Mouse (Mus musculus) stomach, embryonic 14.5 days (tissue): ENCODE data around the gene Jtb. TPM values are rescaled to one million over a fixed set of nuclear protein-coding genes. Genes with fewer than 3 reads are reported as not detected.

Source experiments
- ATAC-seq: fragments of 200-750 bp; cut with Nextera tagmentation; 2 replicates; pipeline ENCODE4 v1.8.0; 2017; ENCODE audit warnings: low read depth, moderate TSS enrichment; ENCODE audit not compliant: insufficient number of reproducible peaks, insufficient read depth, low FRiP score
- H3K27ac ChIP-seq: fragments of 300-500 bp; sonication (generic); 2 replicates; pipeline ENCODE4 v1.5.1; 2014; ENCODE audit warnings: mild to moderate bottlenecking, low read length, moderate library complexity, mixed read lengths
- H3K27me3 ChIP-seq: fragments of 300-500 bp; sonication (generic); 2 replicates; pipeline ENCODE4 v1.6.1; 2014; ENCODE audit warnings: low read length, control low read depth, mixed read lengths; ENCODE audit not compliant: control insufficient read depth, insufficient read depth
- H3K36me3 ChIP-seq: fragments of 300-500 bp; sonication (generic); 2 replicates; pipeline ENCODE4 v1.6.1; 2014; ENCODE audit warnings: mild to moderate bottlenecking, control low read depth, low read length, moderate library complexity, mixed read lengths; ENCODE audit not compliant: control insufficient read depth, insufficient read depth
- H3K4me1 ChIP-seq: fragments of 300-500 bp; sonication (generic); 2 replicates; pipeline ENCODE4 v1.6.1; 2014; ENCODE audit warnings: low read length, control low read depth, mixed read lengths; ENCODE audit not compliant: control insufficient read depth, insufficient read depth
- H3K4me2 ChIP-seq: fragments of 300-500 bp; sonication (generic); replicated peaks from 2 replicates; pipeline ENCODE4 v1.6.1; 2014; ENCODE audit warnings: low read depth, low read length, control low read depth
- H3K4me3 ChIP-seq: fragments of 300-500 bp; sonication (generic); 2 replicates; pipeline ENCODE4 v1.5.1; 2014; ENCODE audit warnings: low read depth, low read length, control low read depth
- H3K9ac ChIP-seq: fragments of 300-500 bp; sonication (generic); replicated peaks from 2 replicates; pipeline ENCODE4 v1.6.1; 2014; ENCODE audit warnings: low read depth, mild to moderate bottlenecking, control low read depth, low read length, moderate library complexity, mixed read lengths
- H3K9me3 ChIP-seq: fragments of 300-500 bp; sonication (generic); 2 replicates; pipeline ENCODE4 v1.6.1; 2016; ENCODE audit warnings: low read depth, low read length, control low read depth; ENCODE audit not compliant: control insufficient read depth
- WGBS: fragments of 180-500 bp; shearing (Covaris S2); extraction: QIAGEN DNeasy Blood & Tissue Kit; methylation state at CpG from one replicate; pipeline ENCODE4 v1.1.7; 2014; 5-methylcytosine and 5-hydroxymethylcytosine counted together
- polyA plus RNA-seq: library from polyadenylated mRNA; unstranded; fragments of >200 nt; fragmentation: Nextera tagmentation; extraction: Ambion mirVana; gene quantifications from 2 replicates; pipeline ENCODE4 v1.2.1, GENCODE M21; 2014

Gene Jtb
- polyA plus RNA-seq, 1 experiment from 2014 or later, result 112 TPM

DNA sequence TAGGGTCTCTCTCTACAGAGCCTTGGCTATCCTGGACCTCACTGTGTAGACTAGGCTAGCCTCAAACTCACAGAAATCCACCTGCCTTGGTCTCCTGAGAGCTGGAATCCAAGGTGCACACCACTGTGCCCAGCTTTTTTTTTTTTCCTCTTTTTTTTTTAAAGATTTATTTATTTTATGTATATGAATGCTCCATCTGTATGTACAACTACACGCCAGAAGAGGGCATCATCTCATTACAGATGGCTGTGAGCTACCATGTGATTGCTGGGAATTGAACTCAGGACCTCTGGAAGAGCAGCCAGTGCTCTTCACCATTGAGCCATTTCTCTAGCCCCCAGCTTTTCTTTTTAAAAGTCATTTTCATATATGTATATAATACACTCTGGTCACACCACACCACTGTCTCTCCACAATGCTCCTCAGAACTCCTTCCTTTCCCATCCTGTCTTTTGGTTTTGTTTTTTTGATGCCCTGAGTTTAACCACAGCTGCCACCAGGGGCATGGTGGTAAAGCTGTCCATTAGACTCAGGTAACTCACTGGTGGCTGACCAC is 15.5 kb upstream of the Jtb start:
- no peak overlapping the region for H3K9ac ChIP-seq
- peaks cover 14% of the 10 kb centered on the region; the same call in 1 of the 2 replicates for H3K4me1 ChIP-seq
- H3K36me3 ChIP-seq, result peaks cover 19% of the 10 kb centered on the region
- H3K27me3 ChIP-seq, result no peaks in the 10 kb centered on the region
- no peak overlapping the region for H3K27ac ChIP-seq
- H3K4me2 ChIP-seq, result no peak overlapping the region
- H3K9me3 ChIP-seq, result no peaks in the 10 kb centered on the region
- ATAC-seq, result no peak
- H3K4me3 ChIP-seq, result no peak overlapping the region
- WGBS, result 30% methylated on average over 1 of the region's 1 CpGs

GRCm38 (mm10) chr3:90220088-90220487 is 11.3 kb upstream of the Jtb start:
- peaks cover 13% of the 10 kb centered on the region; the same call in 1 of the 2 replicates for H3K4me1 ChIP-seq
- ATAC-seq, result peak; percentile 35; the same call in 1 of the 2 replicates
- peak overlapping the region; percentile 44 for H3K4me3 ChIP-seq
- no peak overlapping the region for H3K9ac ChIP-seq
- H3K36me3 ChIP-seq, result peaks cover 6% of the 10 kb centered on the region; the same call in 1 of the 2 replicates
- H3K4me2 ChIP-seq, result peak overlapping the region; percentile 51
- peak overlapping the region; percentile 77 for H3K27ac ChIP-seq
- no peaks in the 10 kb centered on the region for H3K27me3 ChIP-seq
- H3K9me3 ChIP-seq, result no peaks in the 10 kb centered on the region
- 8% methylated on average over 6 of the region's 6 CpGs for WGBS

- Histone ChIP-seq H3K27me3 (no peaks in the 10 kb centered on the region), H3K4me1 (peaks cover 13% of the 10 kb centered on the region; the same call in 1 of the 2 replicates), H3K9ac (peak overlapping the region; percentile 45), H3K27ac (peak overlapping the region; percentile 77), H3K4me3 (peak overlapping the region; percentile 44), H3K9me3 (no peaks in the 10 kb centered on the region), H3K36me3 (peaks cover 8% of the 10 kb centered on the region; the same call in 1 of the 2 replicates), H3K4me2 (peak overlapping the region; percentile 51)
- WGBS, result 0% methylated on average over 19 of the region's 20 CpGs
- peak; percentile 89 for ATAC-seq
These were observed 10.9 kb upstream of the Jtb start for GRCm38 (mm10) chr3:90220531-90220951.

GRCm38 (mm10) chr3:90221123-90221522 is 10.3 kb upstream of the Jtb start:
- peaks cover 13% of the 10 kb centered on the region; the same call in 1 of the 2 replicates for H3K4me1 ChIP-seq
- H3K4me2 ChIP-seq, result peak overlapping the region; percentile 51
- 0 out of 2 replicates have a peak, but pooled peaks have one; percentile 6 for ATAC-seq
- no peaks in the 10 kb centered on the region for H3K9me3 ChIP-seq
- peak overlapping the region; percentile 45 for H3K9ac ChIP-seq
- H3K27me3 ChIP-seq, result no peaks in the 10 kb centered on the region
- H3K36me3 ChIP-seq, result peaks cover 10% of the 10 kb centered on the region; the same call in 1 of the 2 replicates
- peak overlapping the region; percentile 44 for H3K4me3 ChIP-seq
- WGBS, result 15% methylated on average over 5 of the region's 5 CpGs
- peak overlapping the region; percentile 77; the same call in 1 of the 2 replicates for H3K27ac ChIP-seq

GRCm38 (mm10) chr3:90222455-90222854 is 8.9 kb upstream of the Jtb start:
- 81% methylated on average over 4 of the region's 4 CpGs for WGBS
- Histone ChIP-seq H3K4me3 (no peak overlapping the region), H3K27ac (no peak overlapping the region), H3K9ac (no peak overlapping the region), H3K9me3 (no peaks in the 10 kb centered on the region), H3K4me2 (no peak overlapping the region), H3K4me1 (peaks cover 13% of the 10 kb centered on the region; the same call in 1 of the 2 replicates), H3K27me3 (no peaks in the 10 kb centered on the region), H3K36me3 (peaks cover 10% of the 10 kb centered on the region; the same call in 1 of the 2 replicates)
- ATAC-seq, result no peak

DNA sequence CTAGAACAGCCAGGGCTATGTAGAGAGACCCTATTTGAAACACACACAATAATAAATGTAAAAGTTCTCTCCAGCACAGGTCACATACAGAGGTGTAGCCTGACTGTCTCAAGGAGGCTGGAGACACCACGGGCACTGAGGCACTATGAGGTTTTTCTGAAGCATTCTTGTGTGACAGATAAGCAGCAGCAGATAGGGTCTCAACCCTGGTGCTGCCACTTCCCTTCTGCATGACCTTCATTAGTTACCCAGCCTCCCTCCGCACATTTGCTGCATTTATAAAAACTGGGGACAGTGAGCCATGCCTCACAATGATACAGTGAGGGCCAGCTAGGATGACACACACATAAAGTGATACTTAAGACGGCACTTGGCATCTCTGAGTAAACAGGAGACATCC is 8.5 kb upstream of the Jtb start:
- no peak for ATAC-seq
- no peak overlapping the region for H3K27ac ChIP-seq
- no peaks in the 10 kb centered on the region for H3K9me3 ChIP-seq
- no peak overlapping the region for H3K4me3 ChIP-seq
- 70% methylated on average over 3 of the region's 3 CpGs for WGBS
- H3K36me3 ChIP-seq, result peaks cover 10% of the 10 kb centered on the region; the same call in 1 of the 2 replicates
- H3K27me3 ChIP-seq, result no peaks in the 10 kb centered on the region
- no peak overlapping the region for H3K9ac ChIP-seq
- no peak overlapping the region for H3K4me2 ChIP-seq
- peaks cover 13% of the 10 kb centered on the region; the same call in 1 of the 2 replicates for H3K4me1 ChIP-seq

DNA sequence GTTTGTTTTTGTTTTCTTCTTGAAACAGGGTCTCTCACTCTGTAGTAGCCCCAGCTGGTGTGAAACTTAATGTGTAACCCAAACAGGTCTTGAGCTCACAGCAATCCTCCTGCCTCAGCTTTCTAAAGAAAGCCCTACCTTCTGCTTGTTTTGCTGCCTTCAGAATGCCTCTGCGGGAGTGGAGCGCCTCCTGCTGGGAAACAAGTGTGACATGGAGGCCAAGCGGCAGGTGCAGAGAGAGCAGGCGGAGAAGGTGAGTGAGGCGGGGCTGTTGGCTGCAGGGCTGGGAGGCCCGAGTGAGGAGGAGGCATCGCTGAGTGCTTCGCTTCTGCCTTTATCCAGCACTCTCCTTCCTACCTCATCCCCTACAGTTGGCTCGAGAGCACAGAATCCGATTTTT is 7.1 kb upstream of the Jtb start:
- WGBS, result 82% methylated on average over 10 of the region's 10 CpGs
- H3K4me3 ChIP-seq, result no peak overlapping the region
- H3K9ac ChIP-seq, result no peak overlapping the region
- H3K4me2 ChIP-seq, result no peak overlapping the region
- H3K36me3 ChIP-seq, result peaks cover 10% of the 10 kb centered on the region; the same call in 1 of the 2 replicates
- no peaks in the 10 kb centered on the region for H3K9me3 ChIP-seq
- H3K27me3 ChIP-seq, result no peaks in the 10 kb centered on the region
- peaks cover 13% of the 10 kb centered on the region; the same call in 1 of the 2 replicates for H3K4me1 ChIP-seq
- no peak overlapping the region for H3K27ac ChIP-seq
- ATAC-seq, result no peak

- no peak for ATAC-seq
- Histone ChIP-seq H3K4me2 (peak overlapping the region; percentile 70), H3K4me1 (no peaks in the 10 kb centered on the region), H3K4me3 (peak overlapping the region; percentile 60), H3K9ac (no peak overlapping the region; the same call in 1 of the 2 replicates), H3K9me3 (no peaks in the 10 kb centered on the region), H3K36me3 (peaks cover 21% of the 10 kb centered on the region), H3K27me3 (no peaks in the 10 kb centered on the region), H3K27ac (no peak overlapping the region)
- WGBS, result 15% methylated on average over 8 of the region's 8 CpGs
These were observed 322 bp upstream of the Jtb start for GRCm38 (mm10) chr3:90231075-90231474.
